Mouse (Mus musculus): ENCODE results near the gene Ccdc124. TPM values are rescaled to one million over a fixed set of nuclear protein-coding genes. Genes with fewer than 3 reads are reported as not detected.

Ccdc124 gene
- polyA plus RNA-seq, 1 experiment: 205 TPM

- no peak for TF ChIP-seq GATA1 (IDR thresholded peaks at IDR 0.05; ENCODE audit: low read length)
Observed at GRCm38 (mm10) chr8:70898661-70899198, 25.0 kb upstream of the Ccdc124 start.

GRCm38 (mm10) chr8:70897681-70898413 is 24.1 kb upstream of the Ccdc124 start:
- no peak for TF ChIP-seq GATA1 (IDR thresholded peaks at IDR 0.05; ENCODE audit: low read length)

GRCm38 (mm10) chr8:70897021-70897680 is 23.4 kb upstream of the Ccdc124 start, which contains the start of gene Rpl18a:
Gene Rpl18a, minus strand, starts transcription at chr8:70897412.
- TF ChIP-seq GATA1 (IDR thresholded peaks at IDR 0.05; ENCODE audit: low read length): no peak

GRCm38 (mm10) chr8:70896316-70897020 is 22.7 kb upstream of the Ccdc124 start:
- TF ChIP-seq GATA1 (IDR thresholded peaks at IDR 0.05; ENCODE audit: low read length): no peak

- TF ChIP-seq GATA1 (IDR thresholded peaks at IDR 0.05; ENCODE audit: low read length): no peak
Observed at GRCm38 (mm10) chr8:70894771-70895545, 21.2 kb upstream of the Ccdc124 start.

- no peak for TF ChIP-seq GATA1 (IDR thresholded peaks at IDR 0.05; ENCODE audit: low read length)
Observed at GRCm38 (mm10) chr8:70894385-70894720, 20.6 kb upstream of the Ccdc124 start.

- TF ChIP-seq GATA1 (IDR thresholded peaks at IDR 0.05; ENCODE audit: low read length): no peak
Observed at GRCm38 (mm10) chr8:70893656-70894384, 20.1 kb upstream of the Ccdc124 start.

- no peak for TF ChIP-seq GATA1 (IDR thresholded peaks at IDR 0.05; ENCODE audit: low read length)
Observed at GRCm38 (mm10) chr8:70892896-70893655, 19.3 kb upstream of the Ccdc124 start.

DNA sequence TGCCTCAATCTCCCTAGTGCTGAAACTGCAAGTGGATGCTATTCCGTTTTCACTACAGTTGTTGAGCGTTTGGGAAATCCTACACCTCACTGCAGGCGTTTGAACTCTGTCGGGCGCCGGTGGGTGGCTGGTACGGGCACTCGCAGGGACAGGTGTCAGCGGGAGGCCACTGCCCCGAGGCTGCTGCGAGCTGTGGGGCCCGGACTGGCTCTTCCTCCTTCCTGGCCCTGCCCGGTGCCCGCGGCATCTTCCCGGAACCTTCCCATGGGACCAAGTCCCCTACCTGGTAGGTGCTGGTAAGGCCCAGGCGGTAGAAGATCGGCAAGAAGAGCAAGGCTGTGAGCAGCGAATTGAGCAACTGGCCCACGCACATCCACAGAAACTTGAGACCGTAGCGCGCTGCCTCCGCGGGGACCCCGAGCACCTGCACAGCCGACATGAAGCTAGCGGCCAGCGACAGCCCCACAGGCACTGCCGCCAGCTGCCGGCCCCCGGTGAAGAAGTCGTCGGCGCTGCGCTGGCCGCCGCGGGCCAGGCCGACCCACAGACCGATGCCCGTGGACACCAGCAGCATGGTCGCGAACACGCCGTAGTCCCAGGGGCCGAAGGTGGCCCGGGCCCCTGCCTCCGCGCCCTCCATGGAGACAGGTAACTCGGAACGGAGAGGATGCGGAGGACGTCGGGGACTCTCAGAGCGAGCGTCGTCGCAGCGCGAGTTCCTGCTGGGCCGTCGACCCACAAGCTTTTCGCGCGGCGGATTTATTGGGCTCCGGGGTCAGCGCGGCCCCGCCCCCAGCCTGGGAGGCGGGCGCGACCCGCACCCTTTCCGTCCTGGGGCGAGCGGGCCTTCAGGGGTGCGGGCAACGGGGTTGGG is 18.5 kb upstream of the Ccdc124 start, which contains the start of gene Slc5a5:
Slc5a5 (minus strand) TSS at position 736 of the 874 bp plus-strand sequence.
- no peak for TF ChIP-seq GATA1 (IDR thresholded peaks at IDR 0.05; ENCODE audit: low read length)

- no peak for TF ChIP-seq GATA1 (IDR thresholded peaks at IDR 0.05; ENCODE audit: low read length)
Observed at GRCm38 (mm10) chr8:70891356-70891755, 17.6 kb upstream of the Ccdc124 start.

- no peak for TF ChIP-seq GATA1 (IDR thresholded peaks at IDR 0.05; ENCODE audit: low read length)
Observed at GRCm38 (mm10) chr8:70890656-70891055, 16.9 kb upstream of the Ccdc124 start.

GRCm38 (mm10) chr8:70887669-70888068 is 13.9 kb upstream of the Ccdc124 start:
- no peak for TF ChIP-seq GATA1 (IDR thresholded peaks at IDR 0.05; ENCODE audit: low read length)

- no peak for TF ChIP-seq GATA1 (IDR thresholded peaks at IDR 0.05; ENCODE audit: low read length)
Observed at GRCm38 (mm10) chr8:70885612-70886011, 11.9 kb upstream of the Ccdc124 start.

Measured in G1E-ER4 (cell line).